Mouse (Mus musculus) olfactory bulb, adult 2 months (tissue): ENCODE measurements around the gene Mthfd1l.

Experiments
- CTCF ChIP-seq: fragments of 200-500 bp; IDR thresholded peaks from 2 replicates; pipeline ENCODE4 v1.5.1; 2012; ENCODE audit warnings: low read depth, mild to moderate bottlenecking, low read length, moderate library complexity; ENCODE audit not compliant: insufficient read depth
- POLR2A ChIP-seq: fragments of 200-500 bp; IDR thresholded peaks from 2 replicates; pipeline ENCODE4 v1.6.1; 2012; ENCODE audit warnings: mild to moderate bottlenecking, low read depth, low read length, moderate library complexity; ENCODE audit not compliant: insufficient read depth

DNA sequence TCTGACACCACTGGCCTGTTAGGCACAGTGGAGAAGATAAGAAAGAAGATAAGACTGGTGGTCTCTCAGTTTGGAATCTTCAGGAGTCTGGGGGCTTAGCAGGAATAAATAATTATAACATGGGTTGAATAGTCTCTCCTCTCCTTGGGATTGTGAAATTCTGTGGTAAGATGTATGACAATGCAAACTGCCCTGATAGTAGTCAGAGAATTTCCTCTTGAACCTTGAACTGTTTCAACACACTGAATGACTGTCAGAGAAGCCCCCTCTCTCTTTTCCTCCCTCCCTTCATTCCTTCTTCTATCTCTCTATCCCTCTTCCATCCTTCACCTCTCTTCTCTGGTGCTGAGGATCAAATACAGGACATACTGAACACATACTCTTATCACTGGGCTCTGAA lies 36.1 kb upstream of the Mthfd1l start:
- TF ChIP-seq CTCF (no peak), POLR2A (no peak)
